Mouse (Mus musculus) brain, embryonic 14.5 days (tissue): ENCODE results near the gene Per2. TPM values are rescaled to one million over a fixed set of nuclear protein-coding genes. Genes with fewer than 3 reads are reported as not detected.

Experiments used
- DNase-seq: peaks from one replicate; pipeline ENCODE4 v3.0.0-alpha.2; 2011; ENCODE audit warnings: low read depth
- CTCF ChIP-seq: fragments of 200-500 bp; IDR thresholded peaks from 2 replicates; pipeline ENCODE4 v1.5.1; 2012; ENCODE audit warnings: inconsistent platforms, mild to moderate bottlenecking, moderate library complexity, borderline replicate concordance; ENCODE audit not compliant: insufficient read depth, insufficient read length; ENCODE audit errors: extremely low read depth
- POLR2A ChIP-seq: fragments of 200-500 bp; IDR thresholded peaks from 2 replicates; pipeline ENCODE4 v1.6.1; 2012; ENCODE audit warnings: mild to moderate bottlenecking, inconsistent platforms, borderline replicate concordance; ENCODE audit not compliant: poor library complexity, insufficient read depth, insufficient read length, severe bottlenecking; ENCODE audit errors: extremely low read depth
- polyA plus RNA-seq: library from polyadenylated mRNA; depleted of rRNA; stranded (reverse); fragments of >200 nt; gene quantifications from 2 replicates; pipeline ENCODE4 v1.2.3, GENCODE M21; 2012

Per2 gene
- polyA plus RNA-seq, 1 experiment: 8.9 TPM

DNA sequence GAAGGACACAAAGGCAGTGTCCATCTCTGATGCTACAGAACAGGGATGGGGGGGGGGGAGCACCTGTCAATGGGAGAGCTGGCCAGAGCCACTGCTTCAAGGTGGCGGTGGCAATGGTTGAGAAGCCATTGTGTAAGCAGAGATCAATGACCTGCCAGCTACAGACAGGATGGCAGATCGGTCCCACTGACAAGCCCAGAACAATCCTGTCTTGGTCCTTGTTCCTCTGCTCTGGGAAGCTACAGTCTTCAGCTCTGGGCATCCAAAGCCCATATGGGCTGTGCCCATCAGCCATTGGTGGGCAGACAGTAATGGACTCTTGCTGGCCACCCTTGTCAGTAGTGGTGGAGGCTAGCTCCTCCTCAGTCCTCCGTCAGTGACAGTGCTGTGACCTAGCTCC lies 17.3 kb downstream of the Per2 start:
- DNase-seq: no peak
- TF ChIP-seq POLR2A: no peak

DNA sequence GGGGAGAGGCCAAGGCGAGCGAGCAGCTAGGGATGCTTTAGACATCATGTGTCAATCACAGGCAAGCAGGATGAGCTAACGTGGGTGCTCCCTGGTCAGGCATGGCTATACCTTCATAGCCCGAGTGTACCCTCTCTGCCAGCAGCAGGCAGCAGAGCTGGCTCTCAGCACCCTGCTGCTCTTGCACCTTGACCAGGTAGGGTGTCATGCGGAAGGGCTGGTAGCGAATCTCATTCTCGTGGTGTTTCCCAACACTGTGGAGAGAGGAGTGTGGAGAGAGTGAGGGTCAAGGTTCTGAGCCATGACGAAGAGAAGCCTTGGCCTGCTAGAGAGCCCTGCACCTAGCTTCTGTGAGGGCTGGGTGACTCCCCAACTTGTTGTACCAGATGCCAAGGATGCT lies 19.3 kb downstream of the Per2 start:
- no peak for DNase-seq
- TF ChIP-seq POLR2A (no peak), CTCF (no peak)

- no peak for DNase-seq
- TF ChIP-seq POLR2A: no peak
- no peak for TF ChIP-seq CTCF
These were observed 21.6 kb downstream of the Per2 start for GRCm38 (mm10) chr1:91437573-91437972.

GRCm38 (mm10) chr1:91437083-91437400 lies 22.1 kb downstream of the Per2 start:
- TF ChIP-seq CTCF (no peak), POLR2A (no peak)
- DNase-seq: no peak

DNA sequence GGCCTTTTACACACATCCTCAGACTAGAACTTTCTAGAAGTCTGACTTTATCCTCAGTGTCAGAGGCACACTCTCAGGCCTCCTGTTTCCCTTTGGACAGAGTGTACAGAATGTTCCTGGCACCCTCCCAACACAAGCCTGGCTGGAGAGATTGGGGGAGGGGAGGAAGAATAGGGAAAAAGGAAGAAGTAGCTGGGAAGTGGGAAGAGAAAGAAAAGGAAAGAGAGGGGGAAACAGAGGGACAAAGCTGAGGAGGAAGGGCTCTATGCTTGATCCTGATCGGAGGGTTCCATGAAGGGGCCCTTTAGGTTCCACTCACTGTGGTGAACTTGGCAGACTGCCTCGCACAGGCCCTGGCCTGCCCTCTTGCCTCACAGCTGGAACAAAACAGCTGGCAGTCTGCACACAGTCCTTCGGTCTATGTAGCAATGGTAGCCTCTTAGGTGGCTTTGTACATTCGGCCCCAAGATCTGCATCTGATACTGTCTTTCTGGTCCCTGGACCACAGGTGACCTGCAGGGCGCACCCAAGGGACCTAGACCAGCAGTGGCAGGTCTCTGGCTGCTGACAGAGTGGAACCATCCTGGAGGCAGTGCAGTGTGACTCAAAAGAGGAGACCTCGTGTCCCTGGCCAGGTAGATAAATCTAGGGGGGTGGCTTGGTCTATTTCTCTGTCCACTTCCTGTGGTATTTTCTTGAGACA lies 22.6 kb downstream of the Per2 start:
- DNase-seq: peak; percentile 58

DNA sequence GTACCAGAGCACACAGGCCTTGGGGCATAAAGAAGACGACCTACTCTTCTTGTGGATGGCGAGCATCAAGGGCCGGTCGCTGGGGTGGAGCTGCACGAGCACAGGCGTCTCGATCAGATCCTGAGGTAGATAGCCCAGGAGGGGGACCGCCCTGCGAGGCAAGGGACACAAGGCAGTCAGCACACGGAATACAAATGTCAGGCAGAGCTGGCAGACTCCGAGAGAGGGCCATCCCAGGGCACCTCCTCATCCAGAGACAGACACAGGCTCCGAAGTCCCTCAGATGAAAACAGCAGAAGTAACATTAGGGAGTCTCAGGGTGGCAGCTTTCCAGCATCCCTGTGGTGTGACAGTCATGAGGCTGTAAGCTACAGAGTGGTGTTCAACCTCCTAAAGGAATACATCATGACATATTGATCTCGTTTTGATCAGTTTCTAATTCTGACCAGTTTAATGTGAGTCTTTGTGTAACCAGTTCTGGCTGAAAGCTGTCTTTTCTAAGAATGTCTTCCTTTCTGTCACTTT lies 23.5 kb downstream of the Per2 start:
- no peak for DNase-seq
- no peak for TF ChIP-seq CTCF
- TF ChIP-seq POLR2A: no peak

More for the DNA sequence above, 22.6 kb downstream of the Per2 start:
- no peak for TF ChIP-seq POLR2A
- TF ChIP-seq CTCF: no peak

DNA sequence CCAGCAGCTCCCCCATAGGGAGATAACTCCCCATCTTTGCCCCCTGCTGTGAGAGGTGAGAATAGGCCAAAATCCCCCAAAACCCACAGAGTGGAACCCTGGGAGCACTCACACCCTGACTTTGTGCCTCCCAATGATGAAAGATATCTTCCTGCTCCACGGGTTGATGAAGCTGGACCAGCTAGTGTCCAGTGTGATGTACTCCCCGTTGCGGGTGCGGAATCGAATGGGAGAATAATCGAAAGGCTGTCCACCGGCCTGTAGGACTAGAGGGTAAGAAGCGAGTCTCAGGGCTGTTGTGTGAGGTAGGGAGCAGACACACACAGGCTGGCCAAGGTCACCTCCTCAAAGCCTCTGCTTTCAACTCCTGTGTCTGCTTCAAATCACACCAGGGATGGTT lies 24.2 kb downstream of the Per2 start:
- no peak for DNase-seq
- TF ChIP-seq CTCF: no peak
- no peak for TF ChIP-seq POLR2A

DNA sequence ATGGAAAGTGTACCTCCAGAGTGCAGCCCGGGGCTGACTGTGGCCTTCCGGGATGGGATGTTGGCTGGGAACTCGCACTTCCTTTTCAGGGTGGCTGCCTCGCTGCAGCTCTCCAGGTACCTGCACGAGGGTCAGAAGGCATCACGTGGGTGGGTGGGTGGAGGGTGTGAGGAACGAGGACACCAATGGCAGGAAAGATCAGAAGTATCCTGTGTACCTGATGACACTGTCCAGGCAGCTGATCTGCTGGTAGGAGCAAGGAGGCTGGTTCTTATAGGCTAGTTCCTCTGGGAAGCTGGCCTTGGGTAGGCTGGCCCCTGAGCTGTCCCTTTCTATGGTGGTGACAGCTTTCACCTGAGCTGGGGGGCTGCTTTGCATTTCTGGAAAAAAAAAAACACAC lies 28.4 kb downstream of the Per2 start:
- DNase-seq: no peak
- no peak for TF ChIP-seq POLR2A
- TF ChIP-seq CTCF: no peak

DNA sequence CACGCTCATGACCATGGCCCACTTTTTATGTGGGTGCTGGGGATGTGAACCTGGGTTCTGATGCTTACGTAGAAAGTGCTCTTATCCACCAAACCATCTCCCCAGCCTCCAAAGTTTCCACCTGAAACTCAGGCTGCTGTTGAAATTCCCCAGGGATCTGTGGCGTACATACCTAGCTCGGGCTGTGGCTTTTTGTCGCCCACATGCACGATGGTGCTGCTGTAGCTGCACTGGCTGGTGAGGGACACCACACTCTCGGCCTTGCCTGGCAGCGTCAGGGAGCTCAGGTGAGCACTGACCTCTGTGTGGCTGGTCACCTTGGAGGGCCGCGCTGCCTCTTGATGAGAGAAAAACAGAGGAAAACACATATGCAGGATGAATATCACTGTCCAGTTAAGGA lies 29.9 kb downstream of the Per2 start:
- no peak for DNase-seq
- TF ChIP-seq POLR2A (no peak), CTCF (no peak)

GRCm38 (mm10) chr1:91428614-91429013 lies 30.5 kb downstream of the Per2 start:
- TF ChIP-seq CTCF: peak; percentile 84
- no peak for TF ChIP-seq POLR2A

GRCm38 (mm10) chr1:91426397-91426796 lies 32.7 kb downstream of the Per2 start:
- no peak for DNase-seq
- TF ChIP-seq POLR2A: no peak

More at GRCm38 (mm10) chr1:91428614-91429013, 30.5 kb downstream of the Per2 start:
- peak; percentile 89 for DNase-seq

- DNase-seq: no peak
- TF ChIP-seq POLR2A (no peak), CTCF (no peak)
These were observed 38.5 kb downstream of the Per2 start for GRCm38 (mm10) chr1:91420601-91421065.
